Comparison of ENCODE assay signal across 17 mouse cellular contexts in genomic region chr1:150775742-150776141, GRCm38 (mm10).
DNase-seq lines count a peak whose midpoint lies in the region; ATAC-seq and TF ChIP-seq lines count a peak whose summit lies in the region.
"Had no signal": no experiment of that assay in that cellular context is flagged by ENCODE, and none has a peak within 500 bp of the region (broad histone marks: within the 10 kb centered on the region; RNA-seq: fewer than 3 reads in every experiment).

No protein-coding gene starts in this region.

- no peaks in the 10 kb centered on the region for H3K9me3 ChIP-seq in midbrain, embryonic 11.5 days (ENCODE audit: control insufficient read depth, low read length)
- H3K9me3 ChIP-seq in midbrain, embryonic 13.5 days: no peaks in the 10 kb centered on the region
- H3K9me3 ChIP-seq in limb, embryonic 14.5 days (ENCODE audit: control insufficient read depth, low read length): no peaks in the 10 kb centered on the region
- H3K9me3 ChIP-seq: limb, embryonic 15.5 days; lung, embryonic 15.5 days; midbrain, embryonic 10.5 days had no signal

- H3K27ac ChIP-seq in midbrain, embryonic 11.5 days (ENCODE audit: low read depth, low read length): no peak overlapping the region
- no peak overlapping the region for H3K27ac ChIP-seq in midbrain, embryonic 13.5 days
- no peak overlapping the region for H3K27ac ChIP-seq in limb, embryonic 14.5 days (replicated peaks; ENCODE audit: low read depth, low read length)
- H3K27ac ChIP-seq: limb, embryonic 15.5 days; lung, embryonic 15.5 days; midbrain, embryonic 10.5 days had no signal

- H3K9ac ChIP-seq in midbrain, embryonic 11.5 days (ENCODE audit: low read length): no peak overlapping the region
- no peak overlapping the region for H3K9ac ChIP-seq in midbrain, embryonic 13.5 days (replicated peaks)
- H3K9ac ChIP-seq in limb, embryonic 14.5 days (ENCODE audit: low read depth, low read length, severe bottlenecking): no peak overlapping the region
- H3K9ac ChIP-seq: limb, embryonic 15.5 days; lung, embryonic 15.5 days had no signal

- whole genome bisulfite sequencing in midbrain, embryonic 11.5 days: 77% methylated on average over 2 of the region's 2 CpGs
- 94% methylated on average over 2 of the region's 2 CpGs for WGBS in midbrain, embryonic 13.5 days
- WGBS in limb, embryonic 14.5 days: 45% methylated on average over 2 of the region's 2 CpGs

- no peak for ATAC-seq in frontal cortex, adult (ENCODE audit: low TSS enrichment)
- ATAC-seq in midbrain, embryonic 11.5 days (ENCODE audit: low FRiP score): no peak
- ATAC-seq in midbrain, embryonic 13.5 days: no peak
- no peak for ATAC-seq in limb, embryonic 14.5 days (ENCODE audit: low FRiP score, low read depth)
- ATAC-seq: Patski had no signal

- H3K4me3 ChIP-seq in midbrain, embryonic 11.5 days (ENCODE audit: low read depth, low read length): no peak overlapping the region
- H3K4me3 ChIP-seq in midbrain, embryonic 13.5 days (replicated peaks): no peak overlapping the region
- no peak overlapping the region for H3K4me3 ChIP-seq in limb, embryonic 14.5 days (replicated peaks; ENCODE audit: low read length)
- H3K4me3 ChIP-seq: limb, embryonic 15.5 days; lung, embryonic 15.5 days; midbrain, embryonic 10.5 days; myocyte had no signal

- H3K36me3 ChIP-seq in midbrain, embryonic 11.5 days (ENCODE audit: control insufficient read depth, insufficient read depth, low read length): no peaks in the 10 kb centered on the region
- no peaks in the 10 kb centered on the region for H3K36me3 ChIP-seq in midbrain, embryonic 13.5 days
- no peaks in the 10 kb centered on the region; the same call in 1 of the 2 replicates for H3K36me3 ChIP-seq in limb, embryonic 14.5 days (ENCODE audit: control insufficient read depth, insufficient read depth, low read length)
- H3K36me3 ChIP-seq: limb, embryonic 15.5 days; lung, embryonic 15.5 days; midbrain, embryonic 10.5 days had no signal

- DNase-seq in frontal cortex, postnatal 14 days (ENCODE audit: low spot score in 2 of 2): peak; percentile 6 to 17
- peak; percentile 31 for DNase-seq in kidney, postnatal 14 days
- no peak for DNase-seq in kidney, postnatal 25 days
- peak; percentile 73 for DNase-seq in midbrain, embryonic 11.5 days (ENCODE audit: low spot score, missing footprints)
- DNase-seq in limb, embryonic 14.5 days (ENCODE audit: low spot score): peak; percentile 21
- no peak for DNase-seq in urinary bladder, adult 2 months (ENCODE audit: low spot score)
- DNase-seq: cerebellum, adult 11-12 months; heart, postnatal 36 days; kidney, adult 9 months had no signal

- H3K27me3 ChIP-seq in midbrain, embryonic 11.5 days (ENCODE audit: control insufficient read depth, insufficient read depth, low read length): no peaks in the 10 kb centered on the region
- no peaks in the 10 kb centered on the region for H3K27me3 ChIP-seq in midbrain, embryonic 13.5 days
- no peaks in the 10 kb centered on the region for H3K27me3 ChIP-seq in limb, embryonic 14.5 days (ENCODE audit: control insufficient read depth, insufficient read depth, low read length)
- H3K27me3 ChIP-seq: CH12.LX; limb, embryonic 15.5 days; lung, embryonic 15.5 days; Patski had no signal

- no peak for TF ChIP-seq POLR2A in limb, embryonic 14.5 days (IDR thresholded peaks at IDR 0.05; ENCODE audit: borderline replicate concordance, extremely low read depth, insufficient read depth, insufficient read length)

- no peaks in the 10 kb centered on the region for H3K4me1 ChIP-seq in midbrain, embryonic 11.5 days (ENCODE audit: control insufficient read depth, insufficient read depth, low read length)
- no peaks in the 10 kb centered on the region for H3K4me1 ChIP-seq in midbrain, embryonic 13.5 days (replicated peaks)
- peaks cover 14% of the 10 kb centered on the region for H3K4me1 ChIP-seq in limb, embryonic 14.5 days (ENCODE audit: control insufficient read depth, insufficient read depth, low read length)
- H3K4me1 ChIP-seq: lung, embryonic 15.5 days had no signal

- H3K4me2 ChIP-seq in midbrain, embryonic 11.5 days: no peak overlapping the region
- H3K4me2 ChIP-seq in midbrain, embryonic 13.5 days (replicated peaks): no peak overlapping the region
- H3K4me2 ChIP-seq in limb, embryonic 14.5 days (replicated peaks; ENCODE audit: low read depth, low read length, severe bottlenecking): no peak overlapping the region
- H3K4me2 ChIP-seq: limb, embryonic 15.5 days; lung, embryonic 15.5 days had no signal

Comparison
In these comparisons a context has a peak if more than half of its experiments do, and no peak if none do; other contexts are left out.
1. DNase-seq: peak in frontal cortex, postnatal 14 days (2 of 2), kidney, postnatal 14 days (single experiment), midbrain, embryonic 11.5 days (single experiment) and limb, embryonic 14.5 days (single experiment); none in kidney, postnatal 25 days (0 of 2) and urinary bladder, adult 2 months (single experiment).